Mouse (Mus musculus) hindbrain, embryonic 11.5 days (tissue): Measurements from ENCODE around the gene Ppm1h. TPM values are rescaled to one million over a fixed set of nuclear protein-coding genes. Genes with fewer than 3 reads are reported as not detected.

Source experiments
- ATAC-seq: fragments of 200-750 bp; cut with Nextera tagmentation; 2 replicates; pipeline ENCODE4 v1.8.0; 2017; ENCODE audit warnings: mild to moderate bottlenecking, moderate TSS enrichment, moderate library complexity; ENCODE audit not compliant: low FRiP score
- DNase-seq: peaks from one replicate; pipeline ENCODE4 v3.0.0-alpha.2; 2015; ENCODE audit warnings: low spot score
- H3K27ac ChIP-seq: fragments of 300-500 bp; sonication (generic); 2 replicates; pipeline ENCODE4 v1.5.1; 2014; ENCODE audit warnings: mild to moderate bottlenecking, low read depth, low read length
- H3K27me3 ChIP-seq: fragments of 300-500 bp; sonication (generic); 2 replicates; pipeline ENCODE4 v1.6.1; 2014; ENCODE audit warnings: mild to moderate bottlenecking, low read length, moderate library complexity, mixed read lengths; ENCODE audit not compliant: control insufficient read depth, insufficient read depth
- H3K36me3 ChIP-seq: fragments of 300-500 bp; sonication (generic); 2 replicates; pipeline ENCODE4 v1.6.1; 2014; ENCODE audit warnings: mild to moderate bottlenecking, low read length, moderate library complexity, mixed read lengths; ENCODE audit not compliant: control insufficient read depth, insufficient read depth
- H3K4me1 ChIP-seq: fragments of 300-500 bp; sonication (generic); replicated peaks from 2 replicates; pipeline ENCODE4 v1.6.1; 2014; ENCODE audit warnings: low read length, mixed read lengths; ENCODE audit not compliant: control insufficient read depth, insufficient read depth
- H3K4me2 ChIP-seq: fragments of 300-500 bp; sonication (generic); replicated peaks from 2 replicates; pipeline ENCODE4 v1.6.1; 2014; ENCODE audit warnings: mild to moderate bottlenecking, low read depth, low read length
- H3K4me3 ChIP-seq: fragments of 300-500 bp; sonication (generic); 2 replicates; pipeline ENCODE4 v1.5.1; 2014; ENCODE audit warnings: low read depth, low read length
- H3K9ac ChIP-seq: fragments of 300-500 bp; sonication (generic); 2 replicates; pipeline ENCODE4 v1.6.1; 2014; ENCODE audit warnings: low read depth, low read length
- H3K9me3 ChIP-seq: fragments of 300-500 bp; sonication (generic); 2 replicates; pipeline ENCODE4 v1.6.1; 2016; ENCODE audit warnings: low read length; ENCODE audit not compliant: control insufficient read depth
- WGBS: fragments of 180-500 bp; shearing (Covaris S2); extraction: QIAGEN DNeasy Blood & Tissue Kit; methylation state at CpG from one replicate; pipeline ENCODE4 v1.1.7; 2014; 5-methylcytosine and 5-hydroxymethylcytosine counted together
- polyA plus RNA-seq: library from polyadenylated mRNA; unstranded; fragments of >200 nt; fragmentation: Nextera tagmentation; extraction: Ambion mirVana; gene quantifications from 2 replicates; pipeline ENCODE4 v1.2.1, GENCODE M21; 2014

Gene Ppm1h
- polyA plus RNA-seq, 1 experiment from 2014 or later: 9.7 TPM

- no peak overlapping the region for H3K4me2 ChIP-seq
- H3K9me3 ChIP-seq: no peaks in the 10 kb centered on the region
- no peaks in the 10 kb centered on the region for H3K27me3 ChIP-seq
- H3K9ac ChIP-seq: no peak overlapping the region
- H3K4me3 ChIP-seq: no peak overlapping the region
- H3K4me1 ChIP-seq: peaks cover 5% of the 10 kb centered on the region
- no peak overlapping the region for H3K27ac ChIP-seq
- DNase-seq: no peak
- WGBS: 96% methylated on average over 12 of the region's 12 CpGs
- no peak for ATAC-seq
- no peaks in the 10 kb centered on the region for H3K36me3 ChIP-seq
Measured at GRCm38 (mm10) chr10:122980123-122980522, 301.6 kb downstream of the Ppm1h start.

GRCm38 (mm10) chr10:122982909-122983578 is 304.5 kb downstream of the Ppm1h start:
- WGBS: 87% methylated on average over 11 of the region's 11 CpGs
- H3K4me2 ChIP-seq: peak overlapping the region; percentile 74
- no peak overlapping the region for H3K9ac ChIP-seq
- H3K27me3 ChIP-seq: no peaks in the 10 kb centered on the region
- H3K9me3 ChIP-seq: no peaks in the 10 kb centered on the region
- peak overlapping the region; percentile 96 for H3K4me3 ChIP-seq
- H3K4me1 ChIP-seq: peaks cover 5% of the 10 kb centered on the region
- no peak for DNase-seq
- no peak for ATAC-seq
- no peaks in the 10 kb centered on the region for H3K36me3 ChIP-seq
- no peak overlapping the region for H3K27ac ChIP-seq

- no peak for ATAC-seq
- Histone ChIP-seq H3K4me1 (peaks cover 5% of the 10 kb centered on the region), H3K27me3 (no peaks in the 10 kb centered on the region), H3K4me3 (peak overlapping the region; percentile 96), H3K27ac (peak overlapping the region; percentile 42; the same call in 1 of the 2 replicates), H3K36me3 (no peaks in the 10 kb centered on the region), H3K9me3 (no peaks in the 10 kb centered on the region), H3K4me2 (peak overlapping the region; percentile 74), H3K9ac (peak overlapping the region; percentile 100)
- DNase-seq: no peak
- 49% methylated on average over 10 of the region's 10 CpGs for WGBS
Measured at GRCm38 (mm10) chr10:122983579-122984530, 305.3 kb downstream of the Ppm1h start.

GRCm38 (mm10) chr10:122984531-122985251 is 306.1 kb downstream of the Ppm1h start:
- H3K36me3 ChIP-seq: no peaks in the 10 kb centered on the region
- H3K4me2 ChIP-seq: peak overlapping the region; percentile 74
- H3K4me1 ChIP-seq: peaks cover 5% of the 10 kb centered on the region
- DNase-seq (no peak), ATAC-seq (no peak)
- 5% methylated on average over 10 of the region's 10 CpGs for WGBS
- peak overlapping the region; percentile 100 for H3K9ac ChIP-seq
- H3K27me3 ChIP-seq: no peaks in the 10 kb centered on the region
- peak overlapping the region; percentile 100 for H3K27ac ChIP-seq
- peak overlapping the region; percentile 96 for H3K4me3 ChIP-seq
- no peaks in the 10 kb centered on the region for H3K9me3 ChIP-seq

- Histone ChIP-seq H3K4me3 (peak overlapping the region; percentile 96), H3K9me3 (no peaks in the 10 kb centered on the region), H3K9ac (peak overlapping the region; percentile 100), H3K27me3 (no peaks in the 10 kb centered on the region), H3K4me1 (peaks cover 5% of the 10 kb centered on the region), H3K27ac (peak overlapping the region; percentile 100), H3K36me3 (no peaks in the 10 kb centered on the region), H3K4me2 (peak overlapping the region; percentile 33)
- DNase-seq (no peak), ATAC-seq (peak; percentile 3; the same call in 1 of the 2 replicates)
- under 1% methylated on average over 37 of the region's 37 CpGs for WGBS
Measured at GRCm38 (mm10) chr10:122985252-122985514, 306.6 kb downstream of the Ppm1h start.

GRCm38 (mm10) chr10:122985515-122986319 is 307.2 kb downstream of the Ppm1h start:
- WGBS: under 1% methylated on average over 34 of the region's 115 CpGs
- peak overlapping the region; percentile 57 for H3K4me2 ChIP-seq
- peaks cover 5% of the 10 kb centered on the region for H3K4me1 ChIP-seq
- DNase-seq: peak; percentile 90
- peak overlapping the region; percentile 100 for H3K27ac ChIP-seq
- 0 out of 2 replicates have a peak, but pooled peaks cover 3% of the 10 kb centered on the region for H3K36me3 ChIP-seq
- H3K4me3 ChIP-seq: peak overlapping the region; percentile 96
- H3K9ac ChIP-seq: peak overlapping the region; percentile 100
- H3K27me3 ChIP-seq: no peaks in the 10 kb centered on the region
- H3K9me3 ChIP-seq: no peaks in the 10 kb centered on the region
- peak; percentile 92 for ATAC-seq

GRCm38 (mm10) chr10:122986320-122987225 is 308.0 kb downstream of the Ppm1h start:
- H3K27ac ChIP-seq: peak overlapping the region; percentile 100
- ATAC-seq (peak; percentile 87), DNase-seq (peak; percentile 82)
- 13% methylated on average over 46 of the region's 54 CpGs for WGBS
- no peaks in the 10 kb centered on the region for H3K9me3 ChIP-seq
- H3K4me3 ChIP-seq: peak overlapping the region; percentile 96
- H3K4me1 ChIP-seq: peaks cover 5% of the 10 kb centered on the region
- H3K27me3 ChIP-seq: no peaks in the 10 kb centered on the region
- 0 out of 2 replicates have a peak, but pooled peaks cover 3% of the 10 kb centered on the region for H3K36me3 ChIP-seq
- peak overlapping the region; percentile 57 for H3K4me2 ChIP-seq
- peak overlapping the region; percentile 100 for H3K9ac ChIP-seq
